Mouse (Mus musculus) T-helper 17 cell (primary cell): ENCODE data around the gene Nrn1l.

ENCODE experiments used
- in situ Hi-C, 2 experiments: fragments of 300-600 bp; cut with MboI, MseI; formaldehyde crosslinking; loops; 1 replicate in 1 of 2; 2 replicates in 1 of 2; pipeline ENCODE4 v1.15.1; 2025; ENCODE audit warnings: high pct_unique_total_duplicates in 2 of 2

Nrn1l gene

GRCm38 (mm10) chr8:105943321-105943739 lies 50.0 kb downstream of the Nrn1l start, which contains the start of gene Lcat:
Gene Lcat, minus strand, starts transcription at chr8:105943382.
- in situ Hi-C loops, result no loop called here
